Mouse (Mus musculus): ENCODE measurements at regions not wholly inside any gene's neighbourhood (a gene's known extent, or its start where the extent isn't known, plus 50 kb on each side); places are given as distances from the start of the nearest gene placed in this dataset.

- DNase-seq = no peak
Observed at GRCm38 (mm10) chr3:104293869-104294268, 73.7 kb upstream of the Magi3 start.

- no peak for DNase-seq
Observed at GRCm38 (mm10) chr3:104288970-104289680, 69.0 kb upstream of the Magi3 start.

- DNase-seq = no peak
Observed at GRCm38 (mm10) chr3:104287900-104288299, 67.7 kb upstream of the Magi3 start.

- DNase-seq = no peak
Observed at GRCm38 (mm10) chr3:104284961-104285360, 64.8 kb upstream of the Magi3 start.

GRCm38 (mm10) chr3:104283855-104284254, 63.7 kb upstream of the Magi3 start:
- no peak for DNase-seq

GRCm38 (mm10) chr3:104279505-104279904, 59.3 kb upstream of the Magi3 start:
- no peak for DNase-seq

- DNase-seq = no peak
Observed at GRCm38 (mm10) chr3:104274718-104275302, 54.6 kb upstream of the Magi3 start.

- DNase-seq = no peak
Observed at GRCm38 (mm10) chr3:104274084-104274483, 53.9 kb upstream of the Magi3 start.

Data from thymus, adult 18-20 months (tissue).